Mouse (Mus musculus) embryonic fibroblast, embryonic 13.5 days (primary cell): ENCODE measurements around the gene Ghr. TPM values are rescaled to one million over a fixed set of nuclear protein-coding genes. Genes with fewer than 3 reads are reported as not detected.

Experiments used
- H3K27ac ChIP-seq: 2 replicates; pipeline ENCODE4 v1.5.1; 2012; ENCODE audit warnings: low read length, control low read depth, inconsistent platforms; ENCODE audit not compliant: insufficient read depth
- H3K4me1 ChIP-seq: 2 replicates; pipeline ENCODE4 v1.6.1; 2011; ENCODE audit warnings: low read length; ENCODE audit not compliant: control insufficient read depth, insufficient read depth
- H3K4me3 ChIP-seq: 2 replicates; pipeline ENCODE4 v1.5.1; 2011; ENCODE audit warnings: mild to moderate bottlenecking, control low read depth, low read length; ENCODE audit not compliant: insufficient read depth
- CTCF ChIP-seq: IDR thresholded peaks from 2 replicates; pipeline ENCODE4 v1.5.1; 2011; ENCODE audit warnings: mild to moderate bottlenecking, control low read depth, low read length, moderate library complexity, borderline replicate concordance; ENCODE audit not compliant: insufficient read depth
- POLR2A ChIP-seq: IDR thresholded peaks from 2 replicates; pipeline ENCODE4 v1.6.1; 2011; ENCODE audit warnings: low read depth, mild to moderate bottlenecking, control low read depth, low read length, moderate library complexity
- polyA plus RNA-seq: library from polyadenylated mRNA; stranded (reverse); fragments of >200 nt; gene quantifications from 2 replicates; pipeline ENCODE4 v1.2.4, GENCODE M21; 2011; ENCODE audit warnings: low read depth; ENCODE audit not compliant: missing spikeins, insufficient read length

The Ghr gene
- polyA plus RNA-seq, 1 experiment, result 118 TPM

- TF ChIP-seq POLR2A, result no peak
- no peak for TF ChIP-seq CTCF
- Histone ChIP-seq H3K4me1 (peaks cover 2% of the 10 kb centered on the region), H3K27ac (0 out of 2 replicates have a peak overlapping the region, but pooled peaks have one; percentile 47), H3K4me3 (no peak overlapping the region)
These were observed 39.0 kb downstream of the Ghr start for GRCm38 (mm10) chr15:3544289-3544688.

GRCm38 (mm10) chr15:3536309-3536900 lies 46.9 kb downstream of the Ghr start:
- no peaks in the 10 kb centered on the region for H3K4me1 ChIP-seq
- peak overlapping the region; percentile 30 for H3K27ac ChIP-seq
- TF ChIP-seq POLR2A (no peak), CTCF (no peak)
- no peak overlapping the region for H3K4me3 ChIP-seq

- TF ChIP-seq CTCF (no peak), POLR2A (no peak)
- Histone ChIP-seq H3K27ac (no peak overlapping the region), H3K4me1 (no peaks in the 10 kb centered on the region), H3K4me3 (no peak overlapping the region)
These were observed 69.3 kb downstream of the Ghr start for GRCm38 (mm10) chr15:3514027-3514426.

DNA sequence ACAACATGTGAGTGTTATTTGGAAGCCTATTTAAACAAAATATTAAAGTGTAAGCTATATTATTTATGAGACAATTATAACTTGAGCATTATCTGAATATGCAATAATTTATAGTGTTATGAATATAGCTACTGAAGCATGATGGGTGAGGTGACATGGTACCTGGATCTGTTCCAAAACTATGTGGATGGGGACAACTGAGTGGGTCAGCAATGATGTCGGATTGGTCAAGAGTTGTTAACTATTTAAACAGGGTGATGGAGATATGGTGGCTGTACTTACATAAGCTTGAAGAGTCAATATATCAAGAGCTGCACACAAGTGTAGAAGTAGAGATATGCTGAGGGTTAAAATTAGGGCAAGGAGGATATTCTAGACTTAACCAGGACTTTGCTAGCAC lies 70.9 kb downstream of the Ghr start:
- TF ChIP-seq CTCF (no peak), POLR2A (no peak)
- H3K4me1 ChIP-seq, result peaks cover 2% of the 10 kb centered on the region; the same call in 1 of the 2 replicates
- H3K4me3 ChIP-seq, result no peak overlapping the region
- H3K27ac ChIP-seq, result no peak overlapping the region

DNA sequence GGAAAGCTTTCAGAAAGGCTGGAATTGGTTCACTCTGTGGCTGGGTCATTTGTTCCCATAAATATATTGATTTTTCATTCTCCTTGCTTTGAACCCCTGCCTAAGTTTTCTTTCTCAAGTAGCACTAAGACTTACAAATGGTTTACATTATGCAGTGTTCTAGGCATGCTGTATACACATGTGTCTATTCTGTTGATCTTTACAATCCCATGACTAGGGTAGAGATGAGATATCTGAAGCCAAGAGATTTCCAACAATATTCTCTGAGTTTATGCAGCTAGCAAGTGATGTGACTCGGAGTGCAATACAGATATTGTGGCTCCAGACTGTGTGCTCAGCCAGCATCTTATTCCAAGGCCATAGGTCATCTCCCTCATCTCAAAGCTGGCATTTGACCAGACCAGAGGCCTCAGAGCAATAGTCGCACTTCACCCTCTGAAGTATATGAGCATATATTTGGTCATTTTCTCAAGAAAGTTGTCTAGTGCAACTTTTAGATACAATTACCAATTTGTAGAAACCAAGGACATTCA lies 71.6 kb downstream of the Ghr start:
- H3K4me1 ChIP-seq, result peaks cover 2% of the 10 kb centered on the region; the same call in 1 of the 2 replicates
- H3K27ac ChIP-seq, result no peak overlapping the region
- TF ChIP-seq POLR2A (no peak), CTCF (no peak)
- no peak overlapping the region for H3K4me3 ChIP-seq

- no peak overlapping the region for H3K27ac ChIP-seq
- no peak overlapping the region for H3K4me3 ChIP-seq
- peaks cover 2% of the 10 kb centered on the region; the same call in 1 of the 2 replicates for H3K4me1 ChIP-seq
- TF ChIP-seq CTCF (no peak), POLR2A (no peak)
These were observed 74.2 kb downstream of the Ghr start for GRCm38 (mm10) chr15:3509089-3509488.

GRCm38 (mm10) chr15:3507329-3507728 lies 76.0 kb downstream of the Ghr start:
- Histone ChIP-seq H3K4me1 (peaks cover 2% of the 10 kb centered on the region; the same call in 1 of the 2 replicates), H3K4me3 (no peak overlapping the region), H3K27ac (no peak overlapping the region)
- TF ChIP-seq POLR2A (no peak), CTCF (no peak)

DNA sequence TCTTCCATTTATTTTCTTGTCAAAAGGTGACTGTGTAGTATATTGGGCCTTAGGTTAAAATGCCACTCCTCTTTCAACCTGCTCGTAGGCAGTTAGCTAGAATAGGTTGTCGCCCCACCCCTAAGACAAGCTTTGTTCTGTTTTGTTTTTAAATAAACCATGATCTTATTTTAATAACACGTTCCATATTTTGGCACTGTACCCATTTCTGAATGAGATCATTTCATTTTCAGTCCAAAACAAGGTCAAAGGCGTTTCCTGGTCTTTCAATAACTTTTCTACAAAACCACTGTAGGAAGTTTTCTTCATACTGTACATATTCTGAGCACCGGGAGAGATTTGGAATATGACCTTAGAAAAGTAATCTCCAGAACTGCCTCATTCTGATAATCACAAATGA lies 78.6 kb downstream of the Ghr start:
- no peak for TF ChIP-seq CTCF
- TF ChIP-seq POLR2A, result no peak
- Histone ChIP-seq H3K27ac (no peak overlapping the region), H3K4me1 (peaks cover 2% of the 10 kb centered on the region; the same call in 1 of the 2 replicates), H3K4me3 (no peak overlapping the region)

- no peaks in the 10 kb centered on the region for H3K4me1 ChIP-seq
- H3K4me3 ChIP-seq, result no peak overlapping the region
- H3K27ac ChIP-seq, result no peak overlapping the region
- TF ChIP-seq POLR2A, result no peak
- TF ChIP-seq CTCF, result no peak
These were observed 81.6 kb downstream of the Ghr start for GRCm38 (mm10) chr15:3501683-3502082.

- TF ChIP-seq CTCF (no peak), POLR2A (no peak)
- no peaks in the 10 kb centered on the region for H3K4me1 ChIP-seq
- H3K27ac ChIP-seq, result no peak overlapping the region
- H3K4me3 ChIP-seq, result no peak overlapping the region
These were observed 84.3 kb downstream of the Ghr start for GRCm38 (mm10) chr15:3499020-3499419.
